Comparison of ENCODE assay signal across 9 mouse cellular contexts in genomic region chr17:84149566-84149965, GRCm38 (mm10). TPM values are rescaled to one million over a fixed set of nuclear protein-coding genes. Genes with fewer than 3 reads are reported as not detected.
DNase-seq lines count a peak whose midpoint lies in the region; ATAC-seq and TF ChIP-seq lines count a peak whose summit lies in the region.
"Had no signal": no experiment of that assay in that cellular context is flagged by ENCODE, and none has a peak within 500 bp of the region (broad histone marks: within the 10 kb centered on the region; RNA-seq: fewer than 3 reads in every experiment).

No protein-coding gene starts in this region.

- H3K27ac ChIP-seq in forebrain, embryonic 10.5 days, result peak overlapping the region; percentile 81
- no peak overlapping the region for H3K27ac ChIP-seq in forebrain, embryonic 11.5 days (ENCODE audit: low read depth, low read length)
- no peak overlapping the region for H3K27ac ChIP-seq in thymus, adult 2 months (ENCODE audit: control insufficient read depth, insufficient read depth, low read length)
- H3K27ac ChIP-seq: neural tube, embryonic 13.5 days had no signal

- no peak overlapping the region for H3K4me2 ChIP-seq in forebrain, embryonic 11.5 days (ENCODE audit: low read depth, low read length, severe bottlenecking)
- H3K4me2 ChIP-seq: neural tube, embryonic 13.5 days had no signal

- H3K4me1 ChIP-seq in forebrain, embryonic 10.5 days, result peaks cover 74% of the 10 kb centered on the region
- H3K4me1 ChIP-seq in forebrain, embryonic 11.5 days (replicated peaks; ENCODE audit: control insufficient read depth, insufficient read depth, low read length), result peaks cover 24% of the 10 kb centered on the region
- H3K4me1 ChIP-seq in thymus, adult 2 months (replicated peaks; ENCODE audit: control insufficient read depth, insufficient read depth, low read length), result peaks cover 53% of the 10 kb centered on the region

- peaks cover 58% of the 10 kb centered on the region for H3K27me3 ChIP-seq in forebrain, embryonic 10.5 days (ENCODE audit: poor library complexity, severe bottlenecking)
- no peaks in the 10 kb centered on the region; the same call in 1 of the 2 replicates for H3K27me3 ChIP-seq in forebrain, embryonic 11.5 days (ENCODE audit: control insufficient read depth, insufficient read depth, low read length)
- H3K27me3 ChIP-seq in thymus, adult 2 months (ENCODE audit: control insufficient read depth, insufficient read depth, low read length), result no peaks in the 10 kb centered on the region
- H3K27me3 ChIP-seq: neural tube, embryonic 13.5 days had no signal

- no peak for DNase-seq in forebrain, embryonic 10.5 days (ENCODE audit: extremely low spot score, low spot score)
- no peak for DNase-seq in forebrain, embryonic 11.5 days (ENCODE audit: low spot score)
- peak; percentile 12 for DNase-seq in kidney, postnatal 10 days
- DNase-seq in kidney, adult 9 months, result no peak
- DNase-seq in thymus, postnatal 4 days, result peak; percentile 11
- DNase-seq in thymus, adult 2 months, result no peak
- DNase-seq in ovary, adult 18-20 months (ENCODE audit: low spot score), result no peak

- no peak for TF ChIP-seq CTCF in thymus, adult 2 months (IDR thresholded peaks at IDR 0.05; ENCODE audit: borderline replicate concordance, control insufficient read depth, extremely low read depth, insufficient read depth, low read length, poor library complexity)

- H3K9ac ChIP-seq in forebrain, embryonic 11.5 days (ENCODE audit: low read length), result no peak overlapping the region
- H3K9ac ChIP-seq: neural tube, embryonic 13.5 days had no signal

- H3K36me3 ChIP-seq in forebrain, embryonic 10.5 days (replicated peaks), result no peaks in the 10 kb centered on the region
- no peaks in the 10 kb centered on the region for H3K36me3 ChIP-seq in forebrain, embryonic 11.5 days (ENCODE audit: control insufficient read depth, insufficient read depth, low read length)
- no peaks in the 10 kb centered on the region for H3K36me3 ChIP-seq in thymus, adult 2 months (ENCODE audit: control insufficient read depth, insufficient read depth, low read length)
- H3K36me3 ChIP-seq: neural tube, embryonic 13.5 days had no signal

- no peaks in the 10 kb centered on the region for H3K9me3 ChIP-seq in forebrain, embryonic 10.5 days
- no peaks in the 10 kb centered on the region for H3K9me3 ChIP-seq in forebrain, embryonic 11.5 days (ENCODE audit: control insufficient read depth, low read length)
- H3K9me3 ChIP-seq: neural tube, embryonic 13.5 days had no signal

- ATAC-seq in forebrain, embryonic 11.5 days (replicated peaks; ENCODE audit: low FRiP score), result no peak
- no peak for ATAC-seq in CD4-positive, CD25-positive, alpha-beta regulatory T cell, adult 4 months

- H3K4me3 ChIP-seq in forebrain, embryonic 10.5 days, result no peak overlapping the region
- H3K4me3 ChIP-seq in forebrain, embryonic 11.5 days (ENCODE audit: low read depth, low read length), result no peak overlapping the region
- no peak overlapping the region for H3K4me3 ChIP-seq in thymus, adult 2 months (ENCODE audit: control insufficient read depth, insufficient read depth, low read length)
- H3K4me3 ChIP-seq: neural tube, embryonic 13.5 days had no signal

- no peak for TF ChIP-seq POLR2A in thymus, adult 2 months (IDR thresholded peaks at IDR 0.05; ENCODE audit: control insufficient read depth, extremely low read depth, insufficient read depth, low read length, poor library complexity)

- 28% methylated on average over 5 of the region's 5 CpGs for WGBS in forebrain, embryonic 10.5 days
- WGBS in forebrain, embryonic 11.5 days, result 29% methylated on average over 5 of the region's 5 CpGs
- 73% methylated on average over 5 of the region's 5 CpGs for WGBS in thymus, adult 2 months

RNA-seq across cellular contexts. Expression of gene Zfp36l2, which starts 38.2 kb away (rescaled TPM):
- 8.1 and 8.9 TPM in 2 replicates for polyA plus RNA-seq in forebrain, embryonic 10.5 days (2016; fragmentation: Nextera tagmentation; extraction: Ambion mirVana)
- polyA plus RNA-seq in forebrain, embryonic 11.5 days (2014; fragmentation: Nextera tagmentation; extraction: Ambion mirVana), result 11.9 and 15.3 TPM in 2 replicates
- polyA plus RNA-seq in thymus, adult 2 months (2012; rRNA removed), result 182 and 287 TPM in 2 replicates
- polyA plus RNA-seq in CD4-positive, CD25-positive, alpha-beta regulatory T cell, adult 4 months (2017; shearing (Covaris generic)), result 10 to 100 TPM; 26.9 to 79.1 TPM

Comparison
In these comparisons a context has a peak if more than half of its experiments do, and no peak if none do; other contexts are left out.
1. DNase-seq: peak in kidney, postnatal 10 days (single experiment) and thymus, postnatal 4 days (single experiment); none in forebrain, embryonic 10.5 days (single experiment), forebrain, embryonic 11.5 days (single experiment), kidney, adult 9 months (single experiment), thymus, adult 2 months (single experiment) and ovary, adult 18-20 months (single experiment).